Mouse (Mus musculus) hindbrain, embryonic 14.5 days (tissue): ENCODE measurements at regions not wholly inside any gene's neighbourhood (a gene's known extent, or its start where the extent isn't known, plus 50 kb on each side); places are given as distances from the start of the nearest gene placed in this dataset.
A peak's percentile ranks its signal among the peaks of the same experiment; 100 is the strongest.

ENCODE experiments used
- ATAC-seq: fragments of 200-750 bp; cut with Nextera tagmentation; 2 replicates; pipeline ENCODE4 v1.8.0; 2017; ENCODE audit warnings: moderate number of reproducible peaks, mild to moderate bottlenecking, moderate TSS enrichment, moderate library complexity; ENCODE audit not compliant: low FRiP score
- DNase-seq: peaks from one replicate; pipeline ENCODE4 v3.0.0-alpha.2; 2015; ENCODE audit warnings: low spot score
- H3K27ac ChIP-seq: fragments of 300-500 bp; sonication (generic); 2 replicates; pipeline ENCODE4 v1.5.1; 2014; ENCODE audit warnings: mild to moderate bottlenecking, moderate library complexity
- H3K27me3 ChIP-seq: fragments of 300-500 bp; sonication (generic); 2 replicates; pipeline ENCODE4 v1.6.1; 2014; ENCODE audit warnings: mild to moderate bottlenecking, low read length, mixed read lengths; ENCODE audit not compliant: control insufficient read depth, insufficient read depth
- H3K36me3 ChIP-seq: fragments of 300-500 bp; sonication (generic); replicated peaks from 2 replicates; pipeline ENCODE4 v1.6.1; 2014; ENCODE audit not compliant: control insufficient read depth, insufficient read depth
- H3K4me1 ChIP-seq: fragments of 300-500 bp; sonication (generic); replicated peaks from 2 replicates; pipeline ENCODE4 v1.6.1; 2014; ENCODE audit warnings: antibody characterized with exemption, low read length, mixed read lengths; ENCODE audit not compliant: control insufficient read depth, insufficient read depth
- H3K4me2 ChIP-seq: fragments of 300-500 bp; sonication (generic); replicated peaks from 2 replicates; pipeline ENCODE4 v1.6.1; 2014; ENCODE audit warnings: mild to moderate bottlenecking, moderate library complexity
- H3K4me3 ChIP-seq: fragments of 300-500 bp; sonication (generic); replicated peaks from 2 replicates; pipeline ENCODE4 v1.5.1; 2014; ENCODE audit warnings: mild to moderate bottlenecking, low read length
- H3K9ac ChIP-seq: fragments of 300-500 bp; sonication (generic); 2 replicates; pipeline ENCODE4 v1.6.1; 2014
- H3K9me3 ChIP-seq: fragments of 300-500 bp; sonication (generic); 2 replicates; pipeline ENCODE4 v1.6.1; 2016; ENCODE audit warnings: low read length; ENCODE audit not compliant: control insufficient read depth
- WGBS: fragments of 180-500 bp; shearing (Covaris S2); extraction: QIAGEN DNeasy Blood & Tissue Kit; methylation state at CpG from one replicate; pipeline ENCODE4 v1.1.7; 2014; 5-methylcytosine and 5-hydroxymethylcytosine counted together

DNA sequence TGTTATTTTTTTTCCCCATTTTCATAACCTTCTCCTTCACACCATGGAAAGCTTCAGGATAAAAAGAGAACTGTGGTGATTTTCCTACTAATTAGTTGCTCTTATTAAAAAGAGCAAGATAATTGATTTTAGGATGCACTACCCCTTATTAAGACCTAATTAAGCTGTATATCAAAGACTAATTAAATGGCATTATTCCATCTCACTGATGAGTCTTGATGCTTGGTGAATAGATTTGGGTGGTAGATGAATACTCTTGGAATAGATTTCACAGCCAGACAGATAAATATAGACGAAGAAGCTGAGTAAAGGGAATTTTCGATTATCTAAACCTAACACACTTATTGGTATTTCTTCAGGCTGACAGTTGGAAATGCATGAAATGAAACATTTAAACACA lies 346.5 kb upstream of the Tenm2 start:
- Histone ChIP-seq H3K9me3 (no peaks in the 10 kb centered on the region), H3K4me1 (no peaks in the 10 kb centered on the region), H3K9ac (no peak overlapping the region), H3K4me3 (no peak overlapping the region), H3K27ac (no peak overlapping the region), H3K4me2 (no peak overlapping the region), H3K27me3 (no peaks in the 10 kb centered on the region), H3K36me3 (no peaks in the 10 kb centered on the region)
- DNase-seq (no peak), ATAC-seq (no peak)
- WGBS, result 80% methylated on average over 2 of the region's 2 CpGs

DNA sequence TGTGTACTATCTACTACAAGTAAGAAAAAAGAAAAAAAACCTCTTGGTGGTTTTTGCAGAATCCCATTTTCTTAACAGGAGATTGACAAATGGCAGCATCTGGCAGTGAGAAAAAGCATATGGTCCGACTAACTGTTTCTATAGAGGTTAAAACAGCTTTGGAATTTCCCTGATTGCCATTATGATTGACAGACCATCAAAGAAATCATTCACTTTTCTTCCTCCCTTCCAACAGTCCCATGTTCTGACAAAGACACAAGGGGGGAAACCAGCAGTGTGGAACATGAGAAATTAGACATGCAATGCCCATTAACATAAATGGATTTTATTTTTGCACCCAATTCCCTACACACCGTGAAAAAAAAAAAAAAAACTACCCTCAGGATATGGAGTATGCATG lies 297.9 kb upstream of the Tenm2 start:
- WGBS, result 17% methylated on average over 2 of the region's 2 CpGs
- Histone ChIP-seq H3K4me1 (no peaks in the 10 kb centered on the region), H3K36me3 (no peaks in the 10 kb centered on the region), H3K9ac (no peak overlapping the region), H3K4me3 (no peak overlapping the region), H3K9me3 (no peaks in the 10 kb centered on the region), H3K4me2 (no peak overlapping the region), H3K27ac (no peak overlapping the region), H3K27me3 (no peaks in the 10 kb centered on the region)
- DNase-seq (no peak), ATAC-seq (no peak)

DNA sequence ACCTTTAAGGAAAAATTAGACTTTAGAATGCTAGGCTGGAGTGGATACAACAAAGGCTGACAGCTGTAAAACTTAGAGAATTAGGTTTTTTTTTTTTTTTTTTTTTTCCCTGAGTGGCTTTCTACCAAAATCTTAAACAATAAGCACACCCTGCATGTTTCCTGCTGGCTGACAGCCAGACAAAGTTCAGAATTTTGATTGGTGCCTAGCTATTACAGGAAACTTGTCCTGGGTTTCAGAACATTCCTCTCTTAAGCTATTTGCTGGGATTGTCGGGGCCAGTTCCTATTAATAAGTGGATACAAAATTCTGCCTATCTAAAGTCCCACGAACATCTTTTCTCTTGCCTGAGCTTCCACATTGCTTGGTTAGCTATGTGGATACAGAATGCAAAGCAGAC lies 296.7 kb upstream of the Tenm2 start:
- Histone ChIP-seq H3K4me1 (no peaks in the 10 kb centered on the region), H3K27ac (no peak overlapping the region), H3K36me3 (no peaks in the 10 kb centered on the region), H3K4me3 (no peak overlapping the region), H3K9me3 (no peaks in the 10 kb centered on the region), H3K9ac (no peak overlapping the region), H3K4me2 (no peak overlapping the region), H3K27me3 (no peaks in the 10 kb centered on the region)
- ATAC-seq (no peak), DNase-seq (peak; percentile 45)
- WGBS, result 45% methylated on average over 2 of the region's 2 CpGs

- H3K9me3 ChIP-seq, result no peaks in the 10 kb centered on the region
- no peak overlapping the region for H3K27ac ChIP-seq
- H3K4me2 ChIP-seq, result no peak overlapping the region
- 0 out of 2 replicates have a peak, but pooled peaks cover 7% of the 10 kb centered on the region for H3K4me1 ChIP-seq
- ATAC-seq, result no peak
- no peaks in the 10 kb centered on the region for H3K36me3 ChIP-seq
- H3K27me3 ChIP-seq, result no peaks in the 10 kb centered on the region
- 15% methylated on average over 3 of the region's 3 CpGs for WGBS
- H3K4me3 ChIP-seq, result no peak overlapping the region
- H3K9ac ChIP-seq, result no peak overlapping the region
- DNase-seq, result no peak
These were observed 262.8 kb upstream of the Tenm2 start for GRCm38 (mm10) chr11:37498463-37499015.

GRCm38 (mm10) chr11:37497874-37498273 lies 262.1 kb upstream of the Tenm2 start:
- DNase-seq, result no peak
- H3K4me1 ChIP-seq, result 0 out of 2 replicates have a peak, but pooled peaks cover 7% of the 10 kb centered on the region
- 25% methylated on average over 9 of the region's 9 CpGs for WGBS
- no peak overlapping the region for H3K4me2 ChIP-seq
- H3K36me3 ChIP-seq, result no peaks in the 10 kb centered on the region
- H3K4me3 ChIP-seq, result no peak overlapping the region
- ATAC-seq, result no peak
- H3K9me3 ChIP-seq, result no peaks in the 10 kb centered on the region
- no peak overlapping the region for H3K9ac ChIP-seq
- no peaks in the 10 kb centered on the region for H3K27me3 ChIP-seq
- H3K27ac ChIP-seq, result no peak overlapping the region

GRCm38 (mm10) chr11:37480236-37480635 lies 244.5 kb upstream of the Tenm2 start:
- Histone ChIP-seq H3K9ac (no peak overlapping the region), H3K4me3 (no peak overlapping the region), H3K4me2 (no peak overlapping the region), H3K9me3 (no peaks in the 10 kb centered on the region), H3K4me1 (no peaks in the 10 kb centered on the region), H3K27ac (no peak overlapping the region), H3K27me3 (no peaks in the 10 kb centered on the region), H3K36me3 (no peaks in the 10 kb centered on the region)
- 84% methylated on average over 3 of the region's 3 CpGs for whole genome bisulfite sequencing
- ATAC-seq (no peak), DNase-seq (no peak)

DNA sequence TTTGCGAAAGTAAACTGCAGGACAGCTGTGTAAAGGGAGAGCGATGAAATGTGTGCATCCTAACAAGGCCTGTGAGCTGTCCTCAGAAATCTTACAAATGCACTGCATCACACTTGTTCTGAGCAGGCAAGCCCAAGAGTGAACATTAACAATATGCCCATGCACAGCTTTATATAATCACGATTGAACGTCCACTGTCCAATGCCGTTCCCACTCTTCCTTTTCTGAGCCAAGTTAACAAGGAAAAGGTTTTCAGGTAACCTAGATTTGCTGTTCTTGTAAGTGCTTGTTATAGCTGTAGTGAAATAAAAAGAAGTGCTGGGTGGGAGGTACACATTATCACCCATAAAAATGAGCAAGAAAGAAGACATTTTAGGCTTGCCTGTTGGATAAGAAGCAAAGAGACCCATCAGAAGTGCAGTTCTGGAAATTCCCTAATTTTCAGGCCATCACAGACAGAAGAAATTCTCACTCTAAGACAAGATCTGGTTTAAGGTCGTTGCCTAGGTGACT lies 243.3 kb upstream of the Tenm2 start:
- Histone ChIP-seq H3K4me1 (no peaks in the 10 kb centered on the region), H3K4me2 (no peak overlapping the region), H3K27me3 (no peaks in the 10 kb centered on the region), H3K4me3 (no peak overlapping the region), H3K9me3 (no peaks in the 10 kb centered on the region), H3K36me3 (no peaks in the 10 kb centered on the region), H3K9ac (no peak overlapping the region), H3K27ac (no peak overlapping the region)
- DNase-seq (no peak), ATAC-seq (no peak)
- 88% methylated on average over 6 of the region's 6 CpGs for WGBS

DNA sequence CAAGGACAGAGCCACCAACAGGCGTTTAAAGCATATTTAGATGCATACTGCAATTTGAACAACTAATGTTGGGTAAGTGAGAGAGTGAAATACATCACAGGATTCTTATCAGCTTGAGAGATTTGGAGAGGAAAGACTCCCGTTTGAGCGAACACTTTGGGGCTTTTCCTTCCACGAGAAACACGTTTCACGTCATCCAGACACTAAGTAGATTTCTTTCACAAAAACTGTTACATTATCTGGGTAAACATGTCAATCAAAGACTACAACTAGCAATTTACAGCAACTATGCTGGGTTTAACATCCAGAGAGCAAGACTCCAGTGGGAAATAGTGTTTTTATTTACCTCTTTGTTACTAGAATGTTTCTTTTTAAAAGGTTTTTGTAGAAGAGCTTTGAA lies 238.3 kb upstream of the Tenm2 start:
- 80% methylated on average over 6 of the region's 6 CpGs for WGBS
- H3K36me3 ChIP-seq, result no peaks in the 10 kb centered on the region

DNA sequence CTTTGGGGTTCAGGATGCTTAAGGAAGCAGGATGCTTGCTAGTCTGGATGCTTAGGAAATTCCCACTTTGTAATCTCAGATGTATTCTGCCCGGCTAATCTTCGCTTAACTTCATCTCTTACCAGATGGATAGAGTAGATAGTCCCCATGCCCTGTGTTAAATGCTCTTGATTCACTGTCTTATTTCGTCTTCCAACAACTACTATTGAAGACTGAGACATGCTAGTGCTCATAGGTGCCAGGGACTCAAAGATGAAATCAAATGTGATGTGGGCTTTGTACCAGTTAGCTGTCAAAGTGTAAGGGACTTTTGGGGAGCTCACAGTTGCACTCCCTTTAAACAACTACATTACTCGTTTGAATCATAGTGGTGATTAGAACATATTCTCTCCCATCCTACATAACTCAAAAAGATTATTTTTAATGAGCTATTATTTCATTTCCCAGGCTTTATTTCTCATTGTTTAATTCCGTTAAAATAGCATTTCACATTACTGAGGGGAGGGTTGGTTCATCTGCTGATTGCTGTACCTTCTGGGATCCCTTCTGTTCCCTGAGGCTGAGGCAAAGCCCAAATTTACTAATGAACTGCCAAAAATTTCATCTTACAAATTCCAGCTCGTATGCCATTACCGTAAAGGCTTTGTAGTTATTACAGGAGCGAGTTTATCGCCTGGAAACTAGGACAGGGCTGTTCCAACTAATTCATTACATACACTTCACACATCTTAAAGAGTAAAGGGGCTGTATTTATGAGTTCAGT lies 228.1 kb upstream of the Tenm2 start:
- ATAC-seq (no peak), DNase-seq (no peak)
- Histone ChIP-seq H3K9ac (no peak overlapping the region), H3K4me3 (no peak overlapping the region), H3K9me3 (no peaks in the 10 kb centered on the region), H3K27me3 (no peaks in the 10 kb centered on the region), H3K36me3 (no peaks in the 10 kb centered on the region), H3K4me1 (no peaks in the 10 kb centered on the region), H3K4me2 (no peak overlapping the region), H3K27ac (no peak overlapping the region)
- 83% methylated on average over 9 of the region's 9 CpGs for WGBS

More for the DNA sequence above, 238.3 kb upstream of the Tenm2 start:
- no peaks in the 10 kb centered on the region for H3K9me3 ChIP-seq
- ATAC-seq (no peak), DNase-seq (no peak)
- H3K4me1 ChIP-seq, result no peaks in the 10 kb centered on the region
- H3K27ac ChIP-seq, result no peak overlapping the region
- H3K4me3 ChIP-seq, result no peak overlapping the region
- H3K27me3 ChIP-seq, result no peaks in the 10 kb centered on the region
- no peak overlapping the region for H3K4me2 ChIP-seq
- H3K9ac ChIP-seq, result no peak overlapping the region
